Mouse (Mus musculus) lung, postnatal 4 days (tissue): ENCODE measurements around the gene Fkbpl.

Experiments
- DNase-seq, 2 experiments: peaks; one replicate each; pipeline ENCODE4 v3.0.0; 2021

The Fkbpl gene

DNA sequence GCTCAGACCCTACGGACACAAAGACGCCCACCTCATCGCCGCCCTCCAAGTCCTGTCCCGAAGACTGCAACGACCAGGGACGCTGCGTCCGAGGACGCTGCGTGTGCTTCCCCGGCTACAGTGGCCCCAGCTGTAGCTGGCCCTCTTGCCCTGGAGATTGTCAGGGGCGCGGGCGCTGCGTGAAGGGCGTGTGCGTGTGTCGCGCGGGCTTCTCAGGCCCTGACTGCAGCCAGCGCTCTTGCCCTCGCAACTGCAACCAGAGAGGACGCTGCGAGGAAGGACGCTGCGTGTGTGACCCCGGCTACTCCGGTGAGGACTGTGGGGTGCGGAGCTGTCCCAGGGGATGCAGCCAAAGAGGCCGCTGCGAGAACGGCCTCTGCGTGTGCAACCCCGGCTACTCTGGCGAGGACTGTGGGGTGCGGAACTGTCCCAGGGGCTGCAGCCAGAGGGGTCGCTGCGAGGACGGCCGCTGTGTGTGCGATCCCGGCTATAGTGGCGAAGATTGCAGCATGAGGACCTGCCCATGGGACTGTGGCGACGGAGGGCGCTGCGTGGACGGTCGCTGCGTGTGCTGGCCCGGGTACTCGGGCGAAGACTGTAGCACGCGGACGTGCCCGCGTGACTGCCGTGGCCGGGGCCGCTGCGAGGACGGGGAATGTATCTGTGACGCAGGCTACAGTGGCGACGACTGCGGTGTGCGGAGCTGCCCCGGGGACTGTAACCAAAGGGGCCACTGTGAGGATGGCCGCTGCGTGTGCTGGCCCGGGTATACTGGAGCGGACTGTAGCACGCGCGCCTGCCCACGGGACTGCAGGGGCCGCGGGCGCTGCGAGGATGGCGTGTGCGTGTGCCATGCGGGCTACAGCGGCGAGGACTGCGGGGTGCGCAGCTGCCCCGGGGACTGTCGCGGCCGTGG, 26.8 kb downstream of the Fkbpl start:
- no peak for DNase-seq

- no peak for DNase-seq
These were observed 27.8 kb downstream of the Fkbpl start for GRCm38 (mm10) chr17:34672246-34672792.

GRCm38 (mm10) chr17:34673139-34673538, 28.6 kb downstream of the Fkbpl start:
- DNase-seq, result no peak

DNA sequence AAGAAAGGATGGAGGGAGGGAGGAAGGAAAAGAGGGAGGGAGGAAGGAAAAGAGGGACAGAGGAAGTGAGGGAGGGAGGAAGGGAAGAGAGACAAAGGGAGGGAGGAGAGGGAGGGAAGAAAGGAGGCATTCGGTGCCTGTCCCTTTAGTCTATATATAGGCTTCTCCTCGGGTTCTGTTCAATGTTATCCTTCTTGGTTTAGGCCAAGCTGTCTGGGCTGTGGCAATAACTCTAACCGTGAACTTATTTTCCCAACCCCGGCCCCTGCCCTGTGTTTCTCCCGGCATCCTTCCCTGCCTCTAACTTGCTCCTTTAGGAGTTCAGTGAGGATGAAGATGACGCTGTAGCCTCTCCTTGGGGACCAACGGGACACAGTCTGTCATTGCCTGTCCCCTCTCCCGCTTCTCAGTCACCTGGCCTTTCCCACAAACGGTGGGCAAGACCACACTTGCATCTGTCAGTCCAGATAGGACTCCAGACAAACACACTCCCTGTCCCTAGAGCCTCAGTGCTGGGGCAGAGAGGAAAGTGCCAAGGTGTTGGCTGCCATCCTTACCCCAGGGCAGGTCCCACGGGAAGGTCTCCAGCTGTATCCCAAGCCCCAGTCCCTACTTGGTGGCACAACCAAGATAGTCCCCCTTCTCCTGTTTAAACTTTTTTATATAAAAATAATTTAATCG, 30.1 kb downstream of the Fkbpl start:
- DNase-seq, result no peak

GRCm38 (mm10) chr17:34675205-34676092, 30.9 kb downstream of the Fkbpl start:
- DNase-seq, result no peak

GRCm38 (mm10) chr17:34676093-34676460, 31.5 kb downstream of the Fkbpl start:
- DNase-seq, result no peak

- no peak for DNase-seq
These were observed 32.1 kb downstream of the Fkbpl start for GRCm38 (mm10) chr17:34676671-34677070.

DNA sequence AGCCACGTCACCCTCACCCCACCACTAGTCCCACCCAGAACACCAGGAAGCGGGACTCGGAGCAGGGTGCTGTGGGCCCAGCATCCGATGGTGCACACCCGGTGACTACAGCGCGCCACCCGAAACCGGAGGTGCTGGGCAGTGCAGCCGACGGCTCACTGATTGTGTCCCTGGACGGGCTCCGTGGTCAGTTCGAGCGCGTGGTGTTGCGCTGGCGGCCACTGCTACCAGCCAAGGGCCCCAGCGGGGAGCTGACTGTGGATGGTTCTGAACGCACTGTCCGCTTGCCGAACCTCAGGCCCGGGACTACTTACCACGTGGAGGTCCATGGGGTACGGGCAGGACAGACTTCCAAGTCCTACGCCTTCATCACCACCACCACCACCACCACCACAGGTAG, 35.6 kb downstream of the Fkbpl start:
- no peak for DNase-seq

- no peak for DNase-seq
These were observed 36.1 kb downstream of the Fkbpl start for GRCm38 (mm10) chr17:34680621-34681020.

GRCm38 (mm10) chr17:34681132-34681571, 36.6 kb downstream of the Fkbpl start:
- DNase-seq, result peak; percentile 52 to 74

DNA sequence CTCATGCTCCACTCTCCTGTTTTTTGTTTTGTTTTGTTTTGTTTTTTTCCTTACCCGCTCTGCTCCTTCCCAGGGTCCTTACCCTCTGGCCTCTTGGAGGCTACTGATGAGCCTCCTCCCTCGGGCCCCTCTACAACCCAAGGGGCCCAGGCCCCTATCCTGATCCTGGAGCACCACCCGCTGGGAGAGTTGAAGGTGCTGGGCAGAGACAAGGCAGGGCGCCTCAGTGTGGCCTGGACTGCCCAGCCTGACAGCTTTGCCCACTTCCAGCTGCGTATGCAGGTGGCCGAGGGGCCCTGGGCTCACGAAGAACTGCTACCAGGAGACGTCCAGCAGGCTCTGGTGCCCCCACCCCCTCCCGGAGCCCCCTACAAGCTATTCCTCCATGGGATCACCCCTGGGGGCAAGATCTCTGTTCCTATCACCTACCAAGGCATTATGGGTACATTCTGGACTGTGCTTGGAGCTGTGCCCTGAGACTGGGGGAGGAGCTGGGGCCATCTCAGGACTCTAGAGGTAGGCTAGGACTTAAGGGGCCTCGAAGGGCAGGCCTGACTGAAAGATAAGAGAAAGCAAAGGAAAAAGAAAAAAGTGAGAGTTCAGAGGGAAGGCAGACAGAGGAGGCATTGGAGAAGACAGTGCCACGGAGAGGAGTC, 37.4 kb downstream of the Fkbpl start:
- no peak for DNase-seq

- DNase-seq, result no peak
These were observed 38.6 kb downstream of the Fkbpl start for GRCm38 (mm10) chr17:34683179-34683578.

GRCm38 (mm10) chr17:34683686-34684220, 39.2 kb downstream of the Fkbpl start:
- DNase-seq, result no peak

DNA sequence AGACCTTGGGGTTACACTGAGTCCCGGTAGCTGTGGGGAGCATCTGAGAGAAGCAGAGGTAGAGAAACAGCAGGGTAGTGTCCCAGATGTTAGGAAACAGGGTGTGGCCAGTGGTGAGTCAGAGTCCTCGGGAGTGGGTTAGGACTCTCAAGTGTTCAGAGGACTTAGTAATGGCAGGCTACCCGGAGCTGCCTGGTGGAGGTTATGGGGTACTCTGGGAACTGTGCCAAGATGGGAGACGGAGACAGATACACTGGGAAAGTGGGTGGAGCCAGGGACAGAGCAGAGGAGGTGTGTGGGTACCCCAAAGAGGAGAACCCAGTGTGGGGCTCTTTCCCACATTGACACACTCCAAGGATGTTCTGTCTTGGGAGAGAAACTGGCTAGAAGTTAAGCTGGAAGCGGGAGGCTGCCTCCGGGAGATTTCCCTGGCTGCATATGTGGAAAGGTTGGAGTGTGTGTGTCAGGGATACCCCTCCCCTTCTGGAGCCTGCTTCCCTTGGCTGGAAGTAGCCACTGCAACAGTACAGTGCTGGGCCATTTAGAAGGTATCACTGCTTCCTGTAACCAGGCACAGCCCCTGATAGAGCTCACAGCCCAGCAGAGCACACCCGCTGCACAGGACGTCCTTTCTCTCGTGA, 39.8 kb downstream of the Fkbpl start:
- no peak for DNase-seq

DNA sequence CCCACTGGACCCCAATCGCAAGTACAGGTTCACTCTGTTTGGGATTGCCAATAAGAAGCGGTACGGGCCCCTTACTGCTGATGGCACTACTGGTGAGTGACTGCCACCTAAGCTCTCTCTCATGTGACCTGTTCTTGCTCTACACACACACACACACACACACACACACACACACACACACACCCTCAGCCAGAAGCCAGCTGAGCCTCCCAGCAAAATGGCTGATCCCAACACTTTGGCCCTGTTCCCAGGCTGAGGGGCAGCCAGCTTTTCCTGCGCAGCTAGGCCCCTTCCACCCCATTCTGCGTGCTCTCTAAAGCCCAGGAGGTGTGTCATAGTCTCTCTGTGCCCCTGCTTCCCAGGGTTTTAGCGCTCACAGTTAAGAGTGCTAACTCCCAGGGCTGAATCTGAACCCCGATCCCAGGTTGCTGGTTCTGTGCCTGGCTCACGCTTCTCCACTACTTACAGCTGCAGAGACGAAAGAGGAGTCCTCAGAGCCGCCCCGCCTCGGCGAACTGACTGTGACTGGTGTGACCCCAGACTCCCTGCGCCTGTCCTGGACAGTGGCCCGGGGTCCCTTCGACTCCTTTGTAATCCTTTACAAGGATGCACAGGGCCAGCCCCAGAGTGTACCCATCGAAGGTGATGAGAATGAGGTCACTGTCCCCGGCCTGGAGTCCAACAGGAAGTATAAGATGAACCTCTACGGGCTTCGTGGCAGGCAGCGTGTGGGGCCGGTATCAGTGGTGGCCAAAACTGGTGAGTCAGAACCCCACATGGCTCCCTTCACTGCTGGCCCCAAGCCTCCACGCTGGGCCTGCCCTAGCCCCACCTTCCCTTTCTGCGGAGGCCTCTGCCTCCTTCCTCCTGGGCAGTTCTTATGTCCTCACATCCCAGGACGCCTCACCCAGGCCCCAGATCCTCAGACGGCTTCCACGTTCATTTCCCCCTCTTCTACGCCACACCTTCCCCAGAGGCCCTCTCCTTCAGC, 40.9 kb downstream of the Fkbpl start:
- peak; percentile 73 to 86 for DNase-seq

DNA sequence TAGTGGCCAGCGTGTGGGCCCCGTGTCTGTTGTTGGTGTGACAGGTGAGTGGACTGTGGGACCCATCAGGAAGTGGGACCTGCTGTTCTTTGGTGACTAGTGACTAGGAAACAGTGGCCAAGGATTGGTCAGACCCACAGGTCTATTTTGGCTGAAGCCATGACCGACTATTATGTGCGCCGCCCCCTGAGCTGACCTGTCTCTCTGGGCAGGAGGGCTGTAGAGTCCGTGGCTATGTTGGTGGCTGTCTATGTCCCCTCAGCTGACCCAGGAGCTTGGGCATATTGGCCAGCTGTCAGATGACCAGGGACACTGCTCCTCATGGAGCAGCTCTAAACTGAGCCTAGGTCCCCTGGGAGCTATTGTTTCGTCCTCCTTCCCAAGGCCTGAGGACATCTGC, 44.3 kb downstream of the Fkbpl start:
- DNase-seq, result no peak

GRCm38 (mm10) chr17:34690458-34690857, 45.9 kb downstream of the Fkbpl start:
- DNase-seq, result no peak

DNA sequence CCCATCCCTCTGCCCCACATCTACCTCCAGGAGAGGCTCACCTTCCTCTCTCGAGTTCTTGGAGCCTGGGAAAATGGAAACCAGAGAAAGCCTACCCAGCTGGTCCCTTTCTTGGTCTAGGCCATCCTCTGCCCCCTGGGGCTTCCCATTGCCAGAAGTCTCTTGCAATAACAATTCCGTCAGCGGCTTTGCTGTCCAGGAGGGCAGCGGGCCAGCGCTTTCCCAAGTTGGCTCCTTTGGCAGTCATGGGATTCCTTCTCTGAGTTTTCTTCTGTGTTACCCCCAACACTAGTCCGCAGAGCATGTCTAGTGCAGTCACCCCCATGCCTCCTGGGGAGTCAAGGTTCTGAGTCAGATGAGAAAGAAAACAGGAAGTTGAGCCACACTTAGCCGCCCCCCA, 48.3 kb downstream of the Fkbpl start:
- peak; percentile 75 to 91 for DNase-seq
